Mouse (Mus musculus): Measurements from ENCODE around the gene Zbed4. TPM values are rescaled to one million over a fixed set of nuclear protein-coding genes. Genes with fewer than 3 reads are reported as not detected.
"Not testable (repeated sequence)": the region's sequence is repeated elsewhere in the genome, so short reads cannot be mapped to it uniquely, and the experiment has no call there.

The Zbed4 gene
- polyA plus RNA-seq, 1 experiment from 2014 or later: 35.1 TPM

- ATAC-seq (ENCODE audit: insufficient number of reproducible peaks, low FRiP score, low TSS enrichment, low read depth): no peak
- Histone ChIP-seq H3K27ac (replicated peaks; ENCODE audit: low read depth, low read length) (no peak overlapping the region), H3K36me3 (ENCODE audit: control insufficient read depth, insufficient read depth, low read length) (no peaks in the 10 kb centered on the region), H3K4me2 (ENCODE audit: low read depth, severe bottlenecking) (no peak overlapping the region), H3K4me1 (ENCODE audit: control insufficient read depth, insufficient read depth, low read length) (0 out of 2 replicates have a peak, but pooled peaks cover 4% of the 10 kb centered on the region), H3K9ac (ENCODE audit: low read length) (no peak overlapping the region), H3K27me3 (ENCODE audit: control insufficient read depth, insufficient read depth, low read length) (no peaks in the 10 kb centered on the region), H3K4me3 (ENCODE audit: low read depth, low read length) (no peak overlapping the region), H3K9me3 (ENCODE audit: control insufficient read depth, low read length) (no peaks in the 10 kb centered on the region)
- 62% methylated on average over 3 of the region's 3 CpGs for WGBS
- DNase-seq (ENCODE audit: low spot score): no peak
These were observed 5.5 kb upstream of the Zbed4 start for GRCm38 (mm10) chr15:88745926-88746325.

- WGBS: 90% methylated on average over 8 of the region's 8 CpGs
- not testable (repeated sequence) for H3K9ac ChIP-seq (ENCODE audit: low read length); ATAC-seq (ENCODE audit: insufficient number of reproducible peaks, low FRiP score, low TSS enrichment, low read depth); H3K9me3 ChIP-seq (ENCODE audit: control insufficient read depth, low read length); H3K4me3 ChIP-seq (ENCODE audit: low read depth, low read length); H3K27ac ChIP-seq (replicated peaks; ENCODE audit: low read depth, low read length); H3K4me2 ChIP-seq (ENCODE audit: low read depth, severe bottlenecking); H3K36me3 ChIP-seq (ENCODE audit: control insufficient read depth, insufficient read depth, low read length); H3K4me1 ChIP-seq (ENCODE audit: control insufficient read depth, insufficient read depth, low read length); DNase-seq (ENCODE audit: low spot score); H3K27me3 ChIP-seq (ENCODE audit: control insufficient read depth, insufficient read depth, low read length)
These were observed 1.8 kb upstream of the Zbed4 start for GRCm38 (mm10) chr15:88749617-88750016.

- Histone ChIP-seq H3K4me1 (ENCODE audit: control insufficient read depth, insufficient read depth, low read length) (peaks cover 8% of the 10 kb centered on the region; the same call in 1 of the 2 replicates), H3K4me2 (ENCODE audit: low read depth, severe bottlenecking) (no peak overlapping the region), H3K9ac (ENCODE audit: low read length) (no peak overlapping the region), H3K27me3 (ENCODE audit: control insufficient read depth, insufficient read depth, low read length) (no peaks in the 10 kb centered on the region), H3K27ac (replicated peaks; ENCODE audit: low read depth, low read length) (no peak overlapping the region), H3K9me3 (ENCODE audit: control insufficient read depth, low read length) (no peaks in the 10 kb centered on the region), H3K36me3 (ENCODE audit: control insufficient read depth, insufficient read depth, low read length) (no peaks in the 10 kb centered on the region), H3K4me3 (ENCODE audit: low read depth, low read length) (no peak overlapping the region)
- ATAC-seq (ENCODE audit: insufficient number of reproducible peaks, low FRiP score, low TSS enrichment, low read depth) (no peak), DNase-seq (ENCODE audit: low spot score) (no peak)
- WGBS: 89% methylated on average over 10 of the region's 10 CpGs
These were observed 1.4 kb upstream of the Zbed4 start for GRCm38 (mm10) chr15:88750032-88750431.

- H3K36me3 ChIP-seq (ENCODE audit: control insufficient read depth, insufficient read depth, low read length): peaks cover 2% of the 10 kb centered on the region; the same call in 1 of the 2 replicates
- peak overlapping the region; percentile 71 for H3K4me2 ChIP-seq (ENCODE audit: low read depth, severe bottlenecking)
- H3K4me1 ChIP-seq (ENCODE audit: control insufficient read depth, insufficient read depth, low read length): peaks cover 8% of the 10 kb centered on the region; the same call in 1 of the 2 replicates
- peak overlapping the region; percentile 53 for H3K9ac ChIP-seq (ENCODE audit: low read length)
- H3K27ac ChIP-seq (replicated peaks; ENCODE audit: low read depth, low read length): peak overlapping the region; percentile 55; the same call in 1 of the 2 replicates
- H3K9me3 ChIP-seq (ENCODE audit: control insufficient read depth, low read length): no peaks in the 10 kb centered on the region
- peak; percentile 99 for DNase-seq (ENCODE audit: low spot score)
- peak overlapping the region; percentile 80 for H3K4me3 ChIP-seq (ENCODE audit: low read depth, low read length)
- WGBS: 6% methylated on average over 54 of the region's 54 CpGs
- peak; percentile 96 for ATAC-seq (ENCODE audit: insufficient number of reproducible peaks, low FRiP score, low TSS enrichment, low read depth)
- no peaks in the 10 kb centered on the region for H3K27me3 ChIP-seq (ENCODE audit: control insufficient read depth, insufficient read depth, low read length)
These were observed 540 bp upstream of the Zbed4 start for GRCm38 (mm10) chr15:88750677-88751563.

- peak overlapping the region; percentile 46 for H3K4me2 ChIP-seq (ENCODE audit: low read depth, severe bottlenecking)
- H3K9me3 ChIP-seq (ENCODE audit: control insufficient read depth, low read length): no peaks in the 10 kb centered on the region
- peaks cover 8% of the 10 kb centered on the region; the same call in 1 of the 2 replicates for H3K4me1 ChIP-seq (ENCODE audit: control insufficient read depth, insufficient read depth, low read length)
- no peaks in the 10 kb centered on the region for H3K27me3 ChIP-seq (ENCODE audit: control insufficient read depth, insufficient read depth, low read length)
- DNase-seq (ENCODE audit: low spot score) (no peak), ATAC-seq (ENCODE audit: insufficient number of reproducible peaks, low FRiP score, low TSS enrichment, low read depth) (no peak)
- peaks cover 6% of the 10 kb centered on the region for H3K36me3 ChIP-seq (ENCODE audit: control insufficient read depth, insufficient read depth, low read length)
- WGBS: 2% methylated on average over 8 of the region's 8 CpGs
- peak overlapping the region; percentile 80 for H3K4me3 ChIP-seq (ENCODE audit: low read depth, low read length)
- no peak overlapping the region for H3K27ac ChIP-seq (replicated peaks; ENCODE audit: low read depth, low read length)
- peak overlapping the region; percentile 90 for H3K9ac ChIP-seq (ENCODE audit: low read length)
These were observed 908 bp downstream of the Zbed4 start for GRCm38 (mm10) chr15:88752403-88752733.

DNA sequence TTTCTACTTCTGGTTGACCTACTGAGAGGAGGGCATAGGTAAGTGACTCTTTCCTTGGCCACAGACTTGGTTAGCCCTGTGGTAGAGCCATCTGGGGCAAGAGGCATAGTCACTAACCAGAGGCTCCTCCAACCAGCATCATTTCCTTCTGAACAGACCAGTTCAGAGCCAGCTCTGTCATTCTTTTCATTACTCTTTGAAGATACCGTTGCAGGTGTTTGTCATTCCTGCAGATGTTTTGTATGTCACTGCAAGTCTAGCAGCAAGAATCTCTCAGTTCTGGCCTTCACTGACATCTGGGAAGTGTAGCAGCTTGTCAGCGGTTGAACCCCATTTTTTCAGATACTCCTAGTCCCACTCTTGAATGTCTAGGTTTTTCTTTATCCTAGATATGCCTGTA lies 3.4 kb downstream of the Zbed4 start:
- peaks cover 8% of the 10 kb centered on the region; the same call in 1 of the 2 replicates for H3K4me1 ChIP-seq (ENCODE audit: control insufficient read depth, insufficient read depth, low read length)
- H3K4me2 ChIP-seq (ENCODE audit: low read depth, severe bottlenecking): no peak overlapping the region
- no peaks in the 10 kb centered on the region for H3K27me3 ChIP-seq (ENCODE audit: control insufficient read depth, insufficient read depth, low read length)
- no peak overlapping the region for H3K27ac ChIP-seq (replicated peaks; ENCODE audit: low read depth, low read length)
- no peak overlapping the region for H3K9ac ChIP-seq (ENCODE audit: low read length)
- H3K36me3 ChIP-seq (ENCODE audit: control insufficient read depth, insufficient read depth, low read length): peaks cover 9% of the 10 kb centered on the region
- DNase-seq (ENCODE audit: low spot score) (no peak), ATAC-seq (ENCODE audit: insufficient number of reproducible peaks, low FRiP score, low TSS enrichment, low read depth) (no peak)
- no peak overlapping the region for H3K4me3 ChIP-seq (ENCODE audit: low read depth, low read length)
- 88% methylated on average over 2 of the region's 2 CpGs for WGBS
- H3K9me3 ChIP-seq (ENCODE audit: control insufficient read depth, low read length): no peaks in the 10 kb centered on the region

GRCm38 (mm10) chr15:88755761-88756160 lies 4.3 kb downstream of the Zbed4 start:
- H3K4me3 ChIP-seq (ENCODE audit: low read depth, low read length): no peak overlapping the region
- H3K9ac ChIP-seq (ENCODE audit: low read length): no peak overlapping the region
- no peak for DNase-seq (ENCODE audit: low spot score)
- H3K27me3 ChIP-seq (ENCODE audit: control insufficient read depth, insufficient read depth, low read length): no peaks in the 10 kb centered on the region
- H3K9me3 ChIP-seq (ENCODE audit: control insufficient read depth, low read length): no peaks in the 10 kb centered on the region
- ATAC-seq (ENCODE audit: insufficient number of reproducible peaks, low FRiP score, low TSS enrichment, low read depth): no peak
- 97% methylated on average over 18 of the region's 18 CpGs for WGBS
- no peak overlapping the region for H3K4me2 ChIP-seq (ENCODE audit: low read depth, severe bottlenecking)
- peaks cover 5% of the 10 kb centered on the region; the same call in 1 of the 2 replicates for H3K4me1 ChIP-seq (ENCODE audit: control insufficient read depth, insufficient read depth, low read length)
- no peak overlapping the region for H3K27ac ChIP-seq (replicated peaks; ENCODE audit: low read depth, low read length)
- peaks cover 13% of the 10 kb centered on the region for H3K36me3 ChIP-seq (ENCODE audit: control insufficient read depth, insufficient read depth, low read length)

- Histone ChIP-seq H3K9ac (ENCODE audit: low read length) (no peak overlapping the region), H3K9me3 (ENCODE audit: control insufficient read depth, low read length) (no peaks in the 10 kb centered on the region), H3K4me2 (ENCODE audit: low read depth, severe bottlenecking) (no peak overlapping the region), H3K4me1 (ENCODE audit: control insufficient read depth, insufficient read depth, low read length) (peaks cover 2% of the 10 kb centered on the region; the same call in 1 of the 2 replicates), H3K27ac (replicated peaks; ENCODE audit: low read depth, low read length) (no peak overlapping the region), H3K4me3 (ENCODE audit: low read depth, low read length) (no peak overlapping the region), H3K36me3 (ENCODE audit: control insufficient read depth, insufficient read depth, low read length) (peaks cover 13% of the 10 kb centered on the region), H3K27me3 (ENCODE audit: control insufficient read depth, insufficient read depth, low read length) (no peaks in the 10 kb centered on the region)
- 91% methylated on average over 3 of the region's 3 CpGs for WGBS
- DNase-seq (ENCODE audit: low spot score) (no peak), ATAC-seq (ENCODE audit: insufficient number of reproducible peaks, low FRiP score, low TSS enrichment, low read depth) (no peak)
These were observed 6.6 kb downstream of the Zbed4 start for GRCm38 (mm10) chr15:88758061-88758460.

Measured in limb, embryonic 11.5 days (tissue).